Mouse (Mus musculus) embryonic facial prominence, embryonic 10.5 days (tissue): ENCODE measurements around the gene Tk1. TPM values are rescaled to one million over a fixed set of nuclear protein-coding genes. Genes with fewer than 3 reads are reported as not detected.
A peak's percentile ranks its signal among the peaks of the same experiment; 100 is the strongest.

Source experiments
- DNase-seq: peaks from one replicate; pipeline ENCODE4 v3.0.0-alpha.2; 2017; ENCODE audit warnings: low spot score
- H3K27ac ChIP-seq: fragments of 300-500 bp; sonication (generic); replicated peaks from 2 replicates; pipeline ENCODE4 v1.5.1; 2016; ENCODE audit warnings: mild to moderate bottlenecking
- H3K27me3 ChIP-seq: fragments of 300-500 bp; sonication (generic); replicated peaks from 2 replicates; pipeline ENCODE4 v1.6.1; 2016; ENCODE audit warnings: low read depth, mild to moderate bottlenecking; ENCODE audit not compliant: poor library complexity, severe bottlenecking
- H3K36me3 ChIP-seq: fragments of 300-500 bp; sonication (generic); replicated peaks from 2 replicates; pipeline ENCODE4 v1.6.1; 2016; ENCODE audit warnings: mild to moderate bottlenecking, moderate library complexity
- H3K4me1 ChIP-seq: fragments of 300-500 bp; sonication (generic); 2 replicates; pipeline ENCODE4 v1.6.1; 2016
- H3K4me3 ChIP-seq: fragments of 300-500 bp; sonication (generic); 2 replicates; pipeline ENCODE4 v1.5.1; 2016; ENCODE audit warnings: mild to moderate bottlenecking, moderate library complexity
- H3K9me3 ChIP-seq: fragments of 300-500 bp; sonication (generic); 2 replicates; pipeline ENCODE4 v1.6.1; 2016; ENCODE audit warnings: mild to moderate bottlenecking
- WGBS: fragments of 180-500 bp; shearing (Covaris S2); methylation state at CpG from one replicate; pipeline ENCODE4 v1.1.7; 2016; 5-methylcytosine and 5-hydroxymethylcytosine counted together
- polyA plus RNA-seq: library from polyadenylated mRNA; unstranded; fragments of >200 nt; fragmentation: Nextera tagmentation; extraction: Ambion mirVana; gene quantifications from 2 replicates; pipeline ENCODE4 v1.2.1, GENCODE M21; 2016

Gene Tk1
- polyA plus RNA-seq, 1 experiment from 2014 or later: 161 TPM

- peaks cover 64% of the 10 kb centered on the region for H3K4me1 ChIP-seq
- 2% methylated on average over 19 of the region's 19 CpGs for WGBS
- H3K27ac ChIP-seq: peak overlapping the region; percentile 87
- peak overlapping the region; percentile 61 for H3K4me3 ChIP-seq
- peak; percentile 88 for DNase-seq
- H3K9me3 ChIP-seq: no peaks in the 10 kb centered on the region
- H3K27me3 ChIP-seq: peaks cover 60% of the 10 kb centered on the region
- H3K36me3 ChIP-seq: peaks cover 18% of the 10 kb centered on the region
Measured at GRCm38 (mm10) chr11:117780582-117781111, 45.2 kb downstream of the Tk1 start.

- Histone ChIP-seq H3K9me3 (no peaks in the 10 kb centered on the region), H3K36me3 (peaks cover 23% of the 10 kb centered on the region), H3K4me3 (peak overlapping the region; percentile 61), H3K27me3 (peaks cover 55% of the 10 kb centered on the region), H3K4me1 (peaks cover 64% of the 10 kb centered on the region), H3K27ac (peak overlapping the region; percentile 87)
- DNase-seq: no peak
- WGBS: 2% methylated on average over 17 of the region's 17 CpGs
Measured at GRCm38 (mm10) chr11:117780199-117780515, 45.7 kb downstream of the Tk1 start.

DNA sequence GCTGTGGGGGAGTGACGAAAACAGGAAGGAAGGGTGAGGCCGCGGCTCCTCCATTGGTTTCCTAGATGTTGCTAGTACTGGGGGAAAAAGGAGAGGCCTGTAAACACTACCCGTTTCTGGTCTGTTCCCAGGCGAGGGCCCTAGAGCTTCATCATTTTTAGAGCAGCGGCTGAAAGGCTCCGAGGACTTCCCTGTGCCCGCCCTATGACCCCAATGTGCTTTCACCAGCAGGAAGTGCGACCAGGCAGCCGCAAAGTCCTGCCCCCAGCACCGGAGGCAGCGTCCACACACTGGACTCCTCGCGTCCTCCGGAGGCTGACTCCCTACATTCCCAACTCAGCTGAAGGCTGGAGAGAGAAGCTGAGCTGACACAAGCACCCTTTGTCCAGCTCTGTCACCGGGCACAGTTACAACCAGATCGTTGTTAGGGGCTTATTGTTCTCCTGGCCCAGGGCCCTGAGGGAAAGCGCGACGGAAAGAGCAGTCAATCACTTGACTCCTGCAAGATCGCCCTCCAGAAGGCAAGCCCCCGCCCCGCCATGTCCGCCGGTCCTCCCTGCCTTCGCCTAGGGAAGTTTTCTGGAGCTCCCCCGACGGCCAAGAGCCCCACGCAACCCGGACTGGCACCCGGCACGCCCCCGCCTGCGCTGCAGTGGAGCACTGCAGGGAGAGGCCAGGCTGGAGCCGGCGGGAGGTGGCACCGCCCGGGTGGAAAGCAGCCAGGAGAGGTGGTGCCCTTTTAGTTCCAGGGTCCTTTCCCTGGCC is 46.3 kb downstream of the Tk1 start:
- 2% methylated on average over 38 of the region's 38 CpGs for WGBS
- H3K4me3 ChIP-seq: peak overlapping the region; percentile 61

DNA sequence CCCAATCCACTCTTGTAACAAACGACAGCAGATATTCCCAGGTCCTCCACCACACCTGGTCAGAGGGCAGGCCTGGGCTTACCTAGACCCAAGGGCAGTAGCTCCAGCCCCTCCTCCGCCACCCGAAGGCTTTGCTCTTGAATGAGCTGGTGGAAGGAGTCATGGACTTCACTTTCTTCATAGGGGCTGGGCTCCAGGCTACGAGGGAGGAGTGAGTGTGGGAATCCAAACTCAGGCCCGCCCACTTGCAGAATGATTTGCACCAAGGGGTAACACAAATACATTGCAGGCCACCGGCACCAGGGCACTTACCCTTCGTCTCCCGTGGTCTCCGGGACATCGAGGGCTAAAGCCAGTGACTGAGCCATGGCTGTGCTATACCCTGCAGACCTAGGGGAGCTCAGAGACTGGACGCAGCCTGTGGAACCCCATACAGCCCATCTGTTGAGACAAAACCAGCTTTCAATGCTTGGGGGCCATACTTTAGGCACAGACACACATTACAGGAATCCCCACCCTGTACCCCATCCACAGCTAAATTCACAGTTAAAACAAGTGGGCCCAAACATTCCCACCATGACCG is 47.0 kb downstream of the Tk1 start:
- 57% methylated on average over 12 of the region's 12 CpGs for WGBS
- Histone ChIP-seq H3K4me3 (peak overlapping the region; percentile 61), H3K4me1 (peaks cover 64% of the 10 kb centered on the region), H3K27me3 (peaks cover 43% of the 10 kb centered on the region), H3K27ac (peak overlapping the region; percentile 87), H3K36me3 (peaks cover 35% of the 10 kb centered on the region), H3K9me3 (no peaks in the 10 kb centered on the region)
- DNase-seq: peak; percentile 32

More for the DNA sequence above, 46.3 kb downstream of the Tk1 start:
- Histone ChIP-seq H3K27me3 (peaks cover 49% of the 10 kb centered on the region), H3K27ac (peak overlapping the region; percentile 87), H3K4me1 (peaks cover 64% of the 10 kb centered on the region), H3K9me3 (no peaks in the 10 kb centered on the region), H3K36me3 (peaks cover 28% of the 10 kb centered on the region)
- peak; percentile 77 for DNase-seq

- Histone ChIP-seq H3K36me3 (peaks cover 44% of the 10 kb centered on the region), H3K4me3 (no peak overlapping the region), H3K27ac (0 out of 2 replicates have a peak overlapping the region, but pooled peaks have one; percentile 15), H3K27me3 (peaks cover 33% of the 10 kb centered on the region), H3K4me1 (peaks cover 62% of the 10 kb centered on the region), H3K9me3 (no peaks in the 10 kb centered on the region)
- DNase-seq: no peak
- WGBS: 95% methylated on average over 11 of the region's 11 CpGs
Measured at GRCm38 (mm10) chr11:117778031-117778430, 47.9 kb downstream of the Tk1 start.

DNA sequence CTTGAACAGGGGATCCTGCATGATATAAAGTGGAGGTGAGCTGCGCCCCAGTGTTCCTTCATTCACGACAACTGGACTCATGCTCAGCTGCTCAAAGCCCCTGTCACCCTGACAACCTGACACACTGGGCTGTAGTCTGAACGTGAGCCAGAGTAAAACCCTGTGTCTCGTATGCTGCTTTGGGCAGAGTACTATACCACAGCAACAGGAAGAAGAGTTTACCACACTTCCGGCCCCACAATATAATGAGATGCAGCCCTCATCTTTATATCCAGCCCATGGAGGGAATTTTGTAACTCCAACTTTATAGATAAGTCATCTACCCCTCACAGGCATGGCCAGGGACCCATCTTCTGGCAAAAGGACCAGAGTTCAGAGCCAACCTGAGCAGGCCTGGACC is 48.8 kb downstream of the Tk1 start:
- DNase-seq: no peak
- Histone ChIP-seq H3K4me1 (peaks cover 53% of the 10 kb centered on the region), H3K27ac (peak overlapping the region; percentile 21; the same call in 1 of the 2 replicates), H3K9me3 (no peaks in the 10 kb centered on the region), H3K36me3 (peaks cover 51% of the 10 kb centered on the region), H3K4me3 (no peak overlapping the region), H3K27me3 (peaks cover 24% of the 10 kb centered on the region)
- WGBS: 93% methylated on average over 5 of the region's 5 CpGs

DNA sequence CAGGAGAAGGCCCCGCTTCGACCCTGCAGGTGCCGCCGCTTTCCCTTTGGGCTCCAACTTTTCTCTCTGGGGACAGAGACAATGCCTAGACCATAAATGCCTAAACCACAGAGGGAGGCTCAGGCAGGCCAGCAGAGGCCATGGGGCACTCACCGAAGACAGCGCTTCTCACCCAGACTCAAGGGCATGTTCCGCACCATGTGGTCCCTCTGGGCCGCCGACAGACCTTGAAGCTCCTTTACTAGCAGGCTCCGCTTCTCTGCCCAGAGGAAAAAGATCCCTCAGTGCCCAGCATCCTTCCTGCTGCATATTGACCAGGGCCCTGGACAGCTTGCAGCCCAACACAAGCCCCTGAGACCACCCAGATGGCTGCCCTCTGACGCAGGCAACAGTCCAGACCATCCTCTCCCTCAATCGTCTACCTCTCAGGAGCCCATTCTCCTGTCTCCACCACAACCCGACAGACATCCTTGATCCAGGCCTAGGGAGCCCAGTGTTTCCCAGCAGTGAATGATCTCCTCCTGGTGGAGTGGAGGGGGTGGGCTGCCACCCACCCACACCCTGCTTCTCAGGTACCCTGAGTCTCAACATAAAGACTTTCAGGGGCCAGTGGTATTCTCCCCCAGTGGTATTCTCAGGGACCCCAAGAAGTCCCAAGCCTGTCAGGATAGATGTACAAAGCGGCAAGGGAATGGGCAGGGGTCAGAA is 49.7 kb downstream of the Tk1 start:
- peaks cover 15% of the 10 kb centered on the region for H3K27me3 ChIP-seq
- no peaks in the 10 kb centered on the region for H3K9me3 ChIP-seq
- 90% methylated on average over 14 of the region's 14 CpGs for WGBS
- no peak overlapping the region for H3K4me3 ChIP-seq
- H3K36me3 ChIP-seq: peaks cover 57% of the 10 kb centered on the region
- DNase-seq: no peak
- H3K4me1 ChIP-seq: peaks cover 44% of the 10 kb centered on the region
- no peak overlapping the region for H3K27ac ChIP-seq

DNA sequence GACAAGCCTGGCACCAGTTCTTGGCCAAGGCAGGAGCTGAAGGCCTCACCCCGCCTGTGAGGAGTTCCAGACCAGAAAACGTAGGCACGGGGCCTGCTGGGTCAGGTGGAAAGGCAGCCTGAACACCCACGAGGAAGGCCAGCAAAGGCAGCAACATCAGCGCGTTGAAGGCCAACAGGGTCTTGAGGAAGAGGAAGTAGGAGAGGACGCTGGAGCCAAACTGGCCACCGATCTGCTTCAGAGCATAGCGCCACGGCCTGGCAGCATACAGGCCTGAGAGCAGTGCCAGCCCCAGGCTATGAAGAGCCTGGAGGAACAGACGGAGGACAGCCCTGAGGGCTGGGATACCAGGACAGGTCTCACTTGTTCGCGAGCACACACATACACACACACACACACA is 50.4 kb downstream of the Tk1 start:
- peaks cover 8% of the 10 kb centered on the region for H3K27me3 ChIP-seq
- 92% methylated on average over 13 of the region's 13 CpGs for WGBS
- peaks cover 37% of the 10 kb centered on the region for H3K4me1 ChIP-seq
- no peak overlapping the region for H3K4me3 ChIP-seq
- H3K36me3 ChIP-seq: peaks cover 60% of the 10 kb centered on the region
- no peak for DNase-seq
- no peak overlapping the region for H3K27ac ChIP-seq
- H3K9me3 ChIP-seq: no peaks in the 10 kb centered on the region

DNA sequence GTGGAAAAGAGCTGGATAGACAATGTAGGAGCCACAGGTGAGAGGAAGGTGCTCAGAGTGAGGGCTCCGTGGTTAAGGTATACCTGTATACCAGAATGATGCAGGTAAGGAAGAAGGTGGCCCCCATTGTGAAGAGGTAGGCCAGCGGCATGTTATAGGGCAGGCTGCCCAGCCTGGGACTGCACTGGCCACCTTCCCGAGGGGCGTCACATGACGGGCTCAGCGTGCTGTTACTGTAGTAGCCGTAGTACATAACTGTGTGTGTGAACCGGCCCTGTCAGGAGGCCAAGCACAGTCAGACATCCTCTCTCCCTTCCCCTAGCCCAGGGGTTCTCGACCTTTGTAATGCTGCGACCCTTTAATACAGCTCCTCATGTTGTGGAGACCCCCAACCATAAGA is 51.0 kb downstream of the Tk1 start:
- Histone ChIP-seq H3K27me3 (peaks cover 2% of the 10 kb centered on the region; the same call in 1 of the 2 replicates), H3K9me3 (no peaks in the 10 kb centered on the region), H3K27ac (no peak overlapping the region), H3K4me1 (peaks cover 31% of the 10 kb centered on the region), H3K4me3 (no peak overlapping the region), H3K36me3 (peaks cover 61% of the 10 kb centered on the region)
- no peak for DNase-seq
- 93% methylated on average over 10 of the region's 10 CpGs for WGBS

- WGBS: 95% methylated on average over 7 of the region's 7 CpGs
- H3K4me1 ChIP-seq: peaks cover 16% of the 10 kb centered on the region
- no peak for DNase-seq
- H3K27me3 ChIP-seq: no peaks in the 10 kb centered on the region
- no peaks in the 10 kb centered on the region for H3K9me3 ChIP-seq
- H3K36me3 ChIP-seq: peaks cover 66% of the 10 kb centered on the region
- no peak overlapping the region for H3K27ac ChIP-seq
- no peak overlapping the region for H3K4me3 ChIP-seq
Measured at GRCm38 (mm10) chr11:117772352-117772751, 53.5 kb downstream of the Tk1 start.

DNA sequence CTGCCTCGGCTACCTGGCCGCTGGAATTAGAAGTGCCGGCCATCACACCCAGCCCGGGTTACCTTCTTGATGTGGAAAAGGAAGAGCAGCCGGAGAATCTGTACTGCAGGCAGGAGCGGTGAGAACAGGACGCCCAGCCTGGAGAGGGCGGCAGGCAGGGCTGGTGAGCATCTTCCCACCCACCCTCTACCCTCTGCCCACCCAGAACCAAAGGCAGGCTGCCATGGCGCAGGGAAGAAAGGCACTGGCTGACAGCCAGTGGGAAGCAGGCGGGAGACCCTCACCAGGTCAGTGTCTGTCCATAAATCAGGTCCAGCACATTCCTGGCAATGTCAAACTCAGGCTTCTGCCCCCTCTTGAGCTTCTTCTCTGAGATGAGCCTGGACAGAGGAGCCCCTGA is 55.5 kb downstream of the Tk1 start:
- 89% methylated on average over 10 of the region's 10 CpGs for WGBS
- H3K27me3 ChIP-seq: no peaks in the 10 kb centered on the region
- no peak overlapping the region for H3K4me3 ChIP-seq
- DNase-seq: no peak
- no peak overlapping the region; the same call in 1 of the 2 replicates for H3K27ac ChIP-seq
- peaks cover 69% of the 10 kb centered on the region for H3K36me3 ChIP-seq
- H3K4me1 ChIP-seq: peaks cover 16% of the 10 kb centered on the region; the same call in 1 of the 2 replicates
- no peaks in the 10 kb centered on the region for H3K9me3 ChIP-seq

GRCm38 (mm10) chr11:117769683-117770047 is 56.2 kb downstream of the Tk1 start:
- 92% methylated on average over 7 of the region's 7 CpGs for WGBS
- Histone ChIP-seq H3K36me3 (peaks cover 69% of the 10 kb centered on the region), H3K27me3 (no peaks in the 10 kb centered on the region), H3K4me3 (no peak overlapping the region), H3K4me1 (peaks cover 16% of the 10 kb centered on the region; the same call in 1 of the 2 replicates), H3K27ac (no peak overlapping the region), H3K9me3 (no peaks in the 10 kb centered on the region)
- no peak for DNase-seq
